Mouse (Mus musculus): ENCODE measurements around the gene Mxd4.

- TF ChIP-seq CTCF (IDR thresholded peaks at IDR 0.05; ENCODE audit: low read depth, low read length), result no peak
- TF ChIP-seq POLR2A (IDR thresholded peaks at IDR 0.05; ENCODE audit: borderline replicate concordance, low read depth, low read length), result no peak
Measured at GRCm38 (mm10) chr5:34174021-34174420, 13.5 kb downstream of the Mxd4 start.

Measured in bone marrow macrophage, adult 2 months (primary cell).